Mouse (Mus musculus) G1E-ER4 (cell line): ENCODE measurements around the gene Rad51. TPM values are rescaled to one million over a fixed set of nuclear protein-coding genes. Genes with fewer than 3 reads are reported as not detected.

Experiments
- GATA1 ChIP-seq: IDR thresholded peaks from one replicate; pipeline ENCODE4 v1.8.0; 2012; ENCODE audit warnings: low read length, inconsistent platforms
- polyA plus RNA-seq: library from polyadenylated mRNA; stranded (reverse); fragments of >175 nt; gene quantifications from 2 replicates; pipeline ENCODE4 v1.2.3, GENCODE M21; 2012

The Rad51 gene
- 32.6 and 40.6 TPM in 2 replicates for polyA plus RNA-seq

- TF ChIP-seq GATA1: no peak
Observed at GRCm38 (mm10) chr2:119112438-119113112, at the start of gene Rad51. Rad51 (plus strand) TSS chr2:119112793.

GRCm38 (mm10) chr2:119072397-119072796, 40.2 kb upstream of the Rad51 start:
- TF ChIP-seq GATA1: no peak

- no peak for TF ChIP-seq GATA1
Observed at GRCm38 (mm10) chr2:119086156-119086555, 26.4 kb upstream of the Rad51 start.

- TF ChIP-seq GATA1: no peak
Observed at GRCm38 (mm10) chr2:119101552-119101951, 11.0 kb upstream of the Rad51 start.

- TF ChIP-seq GATA1: no peak
Observed at GRCm38 (mm10) chr2:119106583-119106982, 6.0 kb upstream of the Rad51 start.

- no peak for TF ChIP-seq GATA1
Observed at GRCm38 (mm10) chr2:119108554-119108953, 4.0 kb upstream of the Rad51 start.

GRCm38 (mm10) chr2:119111060-119111459, 1.5 kb upstream of the Rad51 start:
- no peak for TF ChIP-seq GATA1

- TF ChIP-seq GATA1: no peak
Observed at GRCm38 (mm10) chr2:119113121-119113925, 730 bp downstream of the Rad51 start.

- TF ChIP-seq GATA1: peak; percentile 78
Observed at GRCm38 (mm10) chr2:119136346-119136898, 23.8 kb downstream of the Rad51 start.

GRCm38 (mm10) chr2:119145199-119145598, 32.6 kb downstream of the Rad51 start:
- TF ChIP-seq GATA1: no peak

GRCm38 (mm10) chr2:119146435-119146834, 33.8 kb downstream of the Rad51 start:
- no peak for TF ChIP-seq GATA1

GRCm38 (mm10) chr2:119147160-119147678, 34.6 kb downstream of the Rad51 start:
- TF ChIP-seq GATA1: no peak

GRCm38 (mm10) chr2:119147775-119148174, 35.2 kb downstream of the Rad51 start:
- no peak for TF ChIP-seq GATA1

GRCm38 (mm10) chr2:119152255-119152654, 39.7 kb downstream of the Rad51 start:
- TF ChIP-seq GATA1: no peak

GRCm38 (mm10) chr2:119154683-119155082, 42.1 kb downstream of the Rad51 start:
- TF ChIP-seq GATA1: no peak

GRCm38 (mm10) chr2:119155388-119155787, 42.8 kb downstream of the Rad51 start:
- peak; percentile 93 for TF ChIP-seq GATA1
